Mouse (Mus musculus): ENCODE data around the gene Fam107a. TPM values are rescaled to one million over a fixed set of nuclear protein-coding genes. Genes with fewer than 3 reads are reported as not detected.
"Not testable (repeated sequence)": the region's sequence is repeated elsewhere in the genome, so short reads cannot be mapped to it uniquely, and the experiment has no call there.

Fam107a gene
- polyA plus RNA-seq, 1 experiment from 2014 or later: 7.8 TPM

DNA sequence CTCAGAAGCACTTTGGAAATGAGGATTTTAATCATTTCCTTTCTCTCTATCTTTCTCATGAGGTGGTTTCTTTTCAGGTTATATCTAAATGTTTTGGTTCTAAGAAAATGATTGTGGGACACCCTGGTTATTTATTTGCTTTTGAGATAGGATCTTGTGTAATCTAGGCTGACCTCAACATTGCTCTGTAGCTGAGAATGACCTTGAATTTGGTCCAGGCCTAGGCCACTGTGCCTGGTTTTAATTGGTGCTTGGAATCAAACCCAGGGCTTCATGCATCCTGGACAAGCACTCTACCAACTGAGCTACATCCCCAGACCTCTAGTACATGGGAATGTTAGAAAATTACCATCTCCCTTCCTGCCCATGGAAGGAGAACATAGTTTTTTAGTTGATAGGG, 13.7 kb downstream of the Fam107a start:
- no peak overlapping the region; the same call in 1 of the 2 replicates for H3K27ac ChIP-seq (ENCODE audit: low read length)
- no peak for ATAC-seq (ENCODE audit: low FRiP score, low TSS enrichment)
- no peak overlapping the region for H3K9ac ChIP-seq (replicated peaks; ENCODE audit: low read length)

GRCm38 (mm10) chr14:8302687-8303086, 15.1 kb downstream of the Fam107a start:
- 11% methylated on average over 10 of the region's 10 CpGs for WGBS
- no peak overlapping the region for H3K4me3 ChIP-seq (ENCODE audit: low read length)
- ATAC-seq (ENCODE audit: low FRiP score, low TSS enrichment): no peak
- H3K4me2 ChIP-seq (replicated peaks; ENCODE audit: low read depth, low read length): no peak overlapping the region; the same call in 1 of the 2 replicates
- no peak overlapping the region; the same call in 1 of the 2 replicates for H3K9ac ChIP-seq (replicated peaks; ENCODE audit: low read length)
- H3K4me1 ChIP-seq (ENCODE audit: insufficient read depth, low read length): peaks cover 13% of the 10 kb centered on the region
- no peak overlapping the region for H3K27ac ChIP-seq (ENCODE audit: low read length)
- H3K27me3 ChIP-seq (ENCODE audit: insufficient read depth, low read length): no peaks in the 10 kb centered on the region
- no peaks in the 10 kb centered on the region for H3K36me3 ChIP-seq (ENCODE audit: insufficient read depth, low read length)
- no peaks in the 10 kb centered on the region for H3K9me3 ChIP-seq (ENCODE audit: low read length)

More for the DNA sequence above, 13.7 kb downstream of the Fam107a start:
- Histone ChIP-seq H3K27me3 (ENCODE audit: insufficient read depth, low read length) (no peaks in the 10 kb centered on the region), H3K36me3 (ENCODE audit: insufficient read depth, low read length) (no peaks in the 10 kb centered on the region), H3K4me2 (replicated peaks; ENCODE audit: low read depth, low read length) (no peak overlapping the region), H3K4me1 (ENCODE audit: insufficient read depth, low read length) (peaks cover 13% of the 10 kb centered on the region), H3K9me3 (ENCODE audit: low read length) (no peaks in the 10 kb centered on the region), H3K4me3 (ENCODE audit: low read length) (no peak overlapping the region)

DNA sequence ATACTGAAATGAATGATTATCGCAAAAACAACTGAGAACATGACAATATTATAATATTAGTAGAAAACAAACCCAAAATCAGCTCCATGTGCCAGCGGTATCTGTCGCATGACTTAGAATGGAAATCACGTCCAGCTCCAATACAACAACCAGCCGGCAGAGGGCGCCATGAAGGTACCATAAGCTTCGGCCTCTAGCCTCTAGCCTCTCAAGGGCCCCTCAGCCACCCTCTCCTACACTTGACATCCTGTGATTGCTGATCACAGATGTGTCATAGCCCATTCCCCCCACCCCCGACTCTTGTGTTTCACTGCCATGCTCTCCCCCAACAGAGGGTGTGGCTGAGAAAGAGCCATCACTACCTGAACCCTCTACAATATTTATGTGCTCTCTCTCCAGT, 17.5 kb downstream of the Fam107a start:
- WGBS: 29% methylated on average over 8 of the region's 8 CpGs
- H3K4me1 ChIP-seq (ENCODE audit: insufficient read depth, low read length): peaks cover 9% of the 10 kb centered on the region
- H3K27ac ChIP-seq (ENCODE audit: low read length): no peak overlapping the region
- H3K36me3 ChIP-seq (ENCODE audit: insufficient read depth, low read length): no peaks in the 10 kb centered on the region
- H3K4me3 ChIP-seq (ENCODE audit: low read length): no peak overlapping the region
- H3K9me3 ChIP-seq (ENCODE audit: low read length): no peaks in the 10 kb centered on the region
- no peak overlapping the region for H3K9ac ChIP-seq (replicated peaks; ENCODE audit: low read length)
- no peak overlapping the region for H3K4me2 ChIP-seq (replicated peaks; ENCODE audit: low read depth, low read length)
- peak; percentile 63; the same call in 1 of the 2 replicates for ATAC-seq (ENCODE audit: low FRiP score, low TSS enrichment)
- H3K27me3 ChIP-seq (ENCODE audit: insufficient read depth, low read length): no peaks in the 10 kb centered on the region

DNA sequence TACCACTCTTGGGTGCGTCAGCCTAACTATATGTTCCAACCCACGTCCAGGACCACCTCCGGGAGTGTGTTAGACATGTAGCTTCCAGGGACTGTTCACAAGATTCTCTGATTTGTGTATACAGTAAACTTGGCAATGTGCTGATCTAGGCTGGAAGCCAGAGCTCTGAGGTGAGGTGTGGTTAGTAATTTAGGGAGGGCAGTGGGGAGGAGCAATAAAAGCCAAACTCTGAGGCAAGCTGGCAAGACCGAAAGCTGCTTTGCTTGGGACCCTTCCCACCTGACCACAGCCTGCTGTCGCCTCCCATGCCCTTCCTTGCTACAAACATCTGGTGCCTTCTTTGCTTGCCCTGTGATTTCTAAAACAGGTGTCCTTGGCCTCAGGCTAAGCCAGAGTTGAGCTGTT, 19.9 kb downstream of the Fam107a start:
- ATAC-seq (ENCODE audit: low FRiP score, low TSS enrichment): no peak
- Histone ChIP-seq H3K36me3 (ENCODE audit: insufficient read depth, low read length) (no peaks in the 10 kb centered on the region), H3K27me3 (ENCODE audit: insufficient read depth, low read length) (no peaks in the 10 kb centered on the region), H3K4me3 (ENCODE audit: low read length) (no peak overlapping the region), H3K4me1 (ENCODE audit: insufficient read depth, low read length) (peaks cover 6% of the 10 kb centered on the region), H3K9ac (replicated peaks; ENCODE audit: low read length) (no peak overlapping the region), H3K9me3 (ENCODE audit: low read length) (no peaks in the 10 kb centered on the region), H3K27ac (ENCODE audit: low read length) (no peak overlapping the region), H3K4me2 (replicated peaks; ENCODE audit: low read depth, low read length) (no peak overlapping the region)
- 70% methylated on average over 5 of the region's 5 CpGs for WGBS

- H3K9ac ChIP-seq (replicated peaks; ENCODE audit: low read length): no peak overlapping the region
- H3K36me3 ChIP-seq (ENCODE audit: insufficient read depth, low read length): no peaks in the 10 kb centered on the region
- H3K27me3 ChIP-seq (ENCODE audit: insufficient read depth, low read length): no peaks in the 10 kb centered on the region
- H3K4me3 ChIP-seq (ENCODE audit: low read length): no peak overlapping the region
- no peak overlapping the region for H3K4me2 ChIP-seq (replicated peaks; ENCODE audit: low read depth, low read length)
- 97% methylated on average over 1 of the region's 1 CpGs for WGBS
- H3K9me3 ChIP-seq (ENCODE audit: low read length): peaks cover 14% of the 10 kb centered on the region
- ATAC-seq (ENCODE audit: low FRiP score, low TSS enrichment): no peak
- no peaks in the 10 kb centered on the region for H3K4me1 ChIP-seq (ENCODE audit: insufficient read depth, low read length)
- H3K27ac ChIP-seq (ENCODE audit: low read length): no peak overlapping the region
Measured at GRCm38 (mm10) chr14:8294257-8294656, 23.6 kb downstream of the Fam107a start.

- not testable (repeated sequence) for H3K4me1 ChIP-seq (ENCODE audit: insufficient read depth, low read length); H3K9me3 ChIP-seq (ENCODE audit: low read length); H3K4me2 ChIP-seq (replicated peaks; ENCODE audit: low read depth, low read length); H3K36me3 ChIP-seq (ENCODE audit: insufficient read depth, low read length); H3K27me3 ChIP-seq (ENCODE audit: insufficient read depth, low read length); H3K4me3 ChIP-seq (ENCODE audit: low read length); H3K27ac ChIP-seq (ENCODE audit: low read length); H3K9ac ChIP-seq (replicated peaks; ENCODE audit: low read length)
- 83% methylated on average over 5 of the region's 5 CpGs for WGBS
- peak; percentile 89 for ATAC-seq (ENCODE audit: low FRiP score, low TSS enrichment)
Measured at GRCm38 (mm10) chr14:8286595-8286994, 31.2 kb downstream of the Fam107a start.

DNA sequence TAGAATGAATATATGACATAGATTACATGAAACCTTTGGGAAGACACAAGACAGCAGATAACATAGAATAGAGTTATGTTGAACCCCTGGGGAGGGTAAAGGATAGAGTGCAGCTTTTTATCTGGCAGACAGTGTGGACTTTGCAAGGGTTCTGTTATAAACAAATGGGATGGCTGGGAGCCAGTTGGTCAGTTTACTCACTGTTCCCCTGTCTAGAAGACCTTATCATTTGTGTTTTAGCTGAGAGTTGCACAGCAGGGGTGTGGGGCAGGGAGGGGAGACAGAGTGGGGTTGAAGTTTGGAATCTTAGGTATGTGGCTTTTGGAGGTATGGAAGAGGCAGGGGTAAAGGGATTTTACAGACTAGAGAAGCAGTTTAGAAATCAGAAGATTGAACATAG, 34.0 kb downstream of the Fam107a start:
- H3K4me1 ChIP-seq (ENCODE audit: insufficient read depth, low read length): no peaks in the 10 kb centered on the region
- H3K9ac ChIP-seq (replicated peaks; ENCODE audit: low read length): no peak overlapping the region
- no peaks in the 10 kb centered on the region for H3K9me3 ChIP-seq (ENCODE audit: low read length)
- no peak overlapping the region for H3K4me3 ChIP-seq (ENCODE audit: low read length)
- no peak overlapping the region for H3K27ac ChIP-seq (ENCODE audit: low read length)
- H3K27me3 ChIP-seq (ENCODE audit: insufficient read depth, low read length): no peaks in the 10 kb centered on the region
- ATAC-seq (ENCODE audit: low FRiP score, low TSS enrichment): no peak; the same call in 1 of the 2 replicates
- no peak overlapping the region for H3K4me2 ChIP-seq (replicated peaks; ENCODE audit: low read depth, low read length)
- H3K36me3 ChIP-seq (ENCODE audit: insufficient read depth, low read length): no peaks in the 10 kb centered on the region

GRCm38 (mm10) chr14:8271281-8271680, 46.5 kb downstream of the Fam107a start:
- H3K4me2 ChIP-seq (replicated peaks; ENCODE audit: low read depth, low read length); H3K9ac ChIP-seq (replicated peaks; ENCODE audit: low read length); H3K36me3 ChIP-seq (ENCODE audit: insufficient read depth, low read length); H3K27me3 ChIP-seq (ENCODE audit: insufficient read depth, low read length); H3K9me3 ChIP-seq (ENCODE audit: low read length); H3K4me1 ChIP-seq (ENCODE audit: insufficient read depth, low read length); H3K27ac ChIP-seq (ENCODE audit: low read length); ATAC-seq (ENCODE audit: low FRiP score, low TSS enrichment); H3K4me3 ChIP-seq (ENCODE audit: low read length): not testable (repeated sequence)
- WGBS: 89% methylated on average over 8 of the region's 8 CpGs

DNA sequence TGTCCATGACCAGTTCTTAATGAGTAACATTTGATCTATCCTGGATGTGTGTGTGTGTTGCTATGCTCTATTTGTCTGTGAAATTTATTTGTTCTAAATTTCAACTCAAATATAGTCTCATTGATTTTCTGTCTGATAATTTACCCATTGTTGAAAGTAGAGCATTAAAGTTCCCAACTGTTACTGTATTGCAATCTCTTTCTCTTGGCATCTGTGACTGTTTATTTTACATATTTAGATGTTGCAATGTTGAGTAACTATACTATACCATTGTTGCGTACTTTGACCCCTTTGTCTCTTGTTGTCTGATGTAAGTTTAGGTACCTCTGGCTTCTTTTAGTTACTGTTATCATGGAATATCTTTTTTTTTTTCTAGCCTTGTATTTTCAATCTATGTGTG, 53.4 kb downstream of the Fam107a start:
- no peak overlapping the region for H3K4me2 ChIP-seq (replicated peaks; ENCODE audit: low read depth, low read length)
- H3K36me3 ChIP-seq (ENCODE audit: insufficient read depth, low read length): no peaks in the 10 kb centered on the region
- no peaks in the 10 kb centered on the region for H3K27me3 ChIP-seq (ENCODE audit: insufficient read depth, low read length)
- WGBS: 96% methylated on average over 1 of the region's 1 CpGs
- no peaks in the 10 kb centered on the region for H3K4me1 ChIP-seq (ENCODE audit: insufficient read depth, low read length)
- H3K9ac ChIP-seq (replicated peaks; ENCODE audit: low read length): no peak overlapping the region
- no peak overlapping the region for H3K4me3 ChIP-seq (ENCODE audit: low read length)
- no peaks in the 10 kb centered on the region for H3K9me3 ChIP-seq (ENCODE audit: low read length)
- ATAC-seq (ENCODE audit: low FRiP score, low TSS enrichment): no peak
- no peak overlapping the region for H3K27ac ChIP-seq (ENCODE audit: low read length)

- no peak overlapping the region for H3K9ac ChIP-seq (replicated peaks; ENCODE audit: low read length)
- no peak overlapping the region for H3K4me2 ChIP-seq (replicated peaks; ENCODE audit: low read depth, low read length)
- no peak for ATAC-seq (ENCODE audit: low FRiP score, low TSS enrichment)
- H3K4me3 ChIP-seq (ENCODE audit: low read length): no peak overlapping the region
- H3K9me3 ChIP-seq (ENCODE audit: low read length): no peaks in the 10 kb centered on the region
- no peaks in the 10 kb centered on the region for H3K36me3 ChIP-seq (ENCODE audit: insufficient read depth, low read length)
- no peak overlapping the region for H3K27ac ChIP-seq (ENCODE audit: low read length)
- WGBS: 64% methylated on average over 1 of the region's 1 CpGs
- no peaks in the 10 kb centered on the region for H3K27me3 ChIP-seq (ENCODE audit: insufficient read depth, low read length)
- H3K4me1 ChIP-seq (ENCODE audit: insufficient read depth, low read length): no peaks in the 10 kb centered on the region
Measured at GRCm38 (mm10) chr14:8262242-8262641, 55.6 kb downstream of the Fam107a start.

- H3K4me2 ChIP-seq (replicated peaks; ENCODE audit: low read depth, low read length): no peak overlapping the region
- WGBS: 74% methylated on average over 5 of the region's 5 CpGs
- no peak for ATAC-seq (ENCODE audit: low FRiP score, low TSS enrichment)
- H3K36me3 ChIP-seq (ENCODE audit: insufficient read depth, low read length): no peaks in the 10 kb centered on the region
- H3K9ac ChIP-seq (replicated peaks; ENCODE audit: low read length): no peak overlapping the region
- no peak overlapping the region for H3K4me3 ChIP-seq (ENCODE audit: low read length)
- no peaks in the 10 kb centered on the region for H3K27me3 ChIP-seq (ENCODE audit: insufficient read depth, low read length)
- no peaks in the 10 kb centered on the region for H3K9me3 ChIP-seq (ENCODE audit: low read length)
- H3K27ac ChIP-seq (ENCODE audit: low read length): no peak overlapping the region
- H3K4me1 ChIP-seq (ENCODE audit: insufficient read depth, low read length): no peaks in the 10 kb centered on the region
Measured at GRCm38 (mm10) chr14:8260214-8260613, 57.6 kb downstream of the Fam107a start.

All from kidney, embryonic 16.5 days (tissue).